Mouse (Mus musculus) limb, embryonic 14.5 days (tissue): ENCODE results near the gene Fermt3. TPM values are rescaled to one million over a fixed set of nuclear protein-coding genes. Genes with fewer than 3 reads are reported as not detected.
A peak's percentile ranks its signal among the peaks of the same experiment; 100 is the strongest.

Experiments
- ATAC-seq: fragments of 200-750 bp; cut with Nextera tagmentation; 2 replicates; pipeline ENCODE4 v1.8.0; 2017; ENCODE audit warnings: low read depth, moderate number of reproducible peaks, moderate TSS enrichment; ENCODE audit not compliant: low FRiP score
- DNase-seq: peaks from one replicate; pipeline ENCODE4 v3.0.0-alpha.2; 2015; ENCODE audit warnings: low spot score
- H3K27ac ChIP-seq: fragments of 300-500 bp; sonication (generic); replicated peaks from 2 replicates; pipeline ENCODE4 v1.5.1; 2014; ENCODE audit warnings: low read depth, mild to moderate bottlenecking, low read length, moderate library complexity, mixed read lengths
- H3K27me3 ChIP-seq: fragments of 300-500 bp; sonication (generic); 2 replicates; pipeline ENCODE4 v1.6.1; 2014; ENCODE audit warnings: low read length, mixed read lengths; ENCODE audit not compliant: control insufficient read depth, insufficient read depth
- H3K36me3 ChIP-seq: fragments of 300-500 bp; sonication (generic); 2 replicates; pipeline ENCODE4 v1.6.1; 2014; ENCODE audit warnings: mild to moderate bottlenecking, low read length, moderate library complexity, mixed read lengths; ENCODE audit not compliant: control insufficient read depth, insufficient read depth
- H3K4me1 ChIP-seq: fragments of 300-500 bp; sonication (generic); 2 replicates; pipeline ENCODE4 v1.6.1; 2014; ENCODE audit warnings: antibody characterized with exemption, low read length, mixed read lengths; ENCODE audit not compliant: control insufficient read depth, insufficient read depth
- H3K4me2 ChIP-seq: fragments of 300-500 bp; sonication (generic); replicated peaks from 2 replicates; pipeline ENCODE4 v1.6.1; 2014; ENCODE audit warnings: low read depth, mild to moderate bottlenecking, low read length, moderate library complexity; ENCODE audit not compliant: severe bottlenecking
- H3K4me3 ChIP-seq: fragments of 300-500 bp; sonication (generic); replicated peaks from 2 replicates; pipeline ENCODE4 v1.5.1; 2014; ENCODE audit warnings: low read length
- H3K9ac ChIP-seq: fragments of 300-500 bp; sonication (generic); 2 replicates; pipeline ENCODE4 v1.6.1; 2014; ENCODE audit warnings: mild to moderate bottlenecking, low read depth, low read length, moderate library complexity; ENCODE audit not compliant: severe bottlenecking
- H3K9me3 ChIP-seq: fragments of 300-500 bp; sonication (generic); 2 replicates; pipeline ENCODE4 v1.6.1; 2016; ENCODE audit warnings: low read length; ENCODE audit not compliant: control insufficient read depth
- POLR2A ChIP-seq: fragments of 200-500 bp; IDR thresholded peaks from 2 replicates; pipeline ENCODE4 v1.8.0; 2012; ENCODE audit warnings: inconsistent platforms, mild to moderate bottlenecking, moderate library complexity, borderline replicate concordance; ENCODE audit not compliant: insufficient read depth, insufficient read length; ENCODE audit errors: extremely low read depth
- WGBS: fragments of 180-500 bp; shearing (Covaris S2); extraction: QIAGEN DNeasy Blood & Tissue Kit; methylation state at CpG from one replicate; pipeline ENCODE4 v1.1.7; 2014; 5-methylcytosine and 5-hydroxymethylcytosine counted together
- polyA plus RNA-seq, 2 experiments: library from polyadenylated mRNA; depleted of rRNA in 1 of 2; stranded (reverse) in 1 of 2; unstranded in 1 of 2; fragments of >200 nt; fragmentation: Nextera tagmentation in 1 of 2; extraction: Ambion mirVana in 1 of 2; gene quantifications; 2 replicates each; pipeline versions ENCODE4 v1.2.1 to v1.2.3; 2012 to 2014

The Fermt3 gene
- polyA plus RNA-seq, 2 experiments: 10.1 to 10.2 TPM

DNA sequence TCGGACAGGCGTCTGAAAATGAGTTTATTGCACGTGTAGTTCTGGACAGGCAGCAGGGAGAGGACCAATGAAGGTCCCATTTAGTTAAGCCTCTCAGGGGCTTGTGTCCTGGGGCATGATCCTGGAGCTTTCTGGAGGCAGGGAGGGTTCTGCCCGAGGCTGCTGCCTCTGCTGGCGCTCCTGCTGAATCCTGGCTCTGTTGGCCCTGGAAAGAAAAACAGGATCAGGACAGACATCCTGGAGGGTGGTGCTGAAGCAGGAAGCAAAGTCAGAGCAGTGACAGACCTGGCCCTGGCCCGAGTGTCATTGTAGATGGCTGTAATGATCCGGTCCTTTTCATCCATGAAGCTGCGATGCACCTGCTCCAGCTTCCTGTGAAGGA, 31.4 kb downstream of the Fermt3 start:
- DNase-seq (no peak), ATAC-seq (no peak; the same call in 1 of the 2 replicates)
- no peak for TF ChIP-seq POLR2A
- H3K9me3 ChIP-seq: no peaks in the 10 kb centered on the region
- peaks cover 22% of the 10 kb centered on the region for H3K36me3 ChIP-seq
- H3K27ac ChIP-seq: peak overlapping the region; percentile 79; the same call in 1 of the 2 replicates
- no peaks in the 10 kb centered on the region for H3K27me3 ChIP-seq
- whole genome bisulfite sequencing: 9% methylated on average over 8 of the region's 8 CpGs
- peak overlapping the region; percentile 82 for H3K4me3 ChIP-seq
- peak overlapping the region; percentile 83 for H3K4me2 ChIP-seq
- H3K9ac ChIP-seq: peak overlapping the region; percentile 88
- H3K4me1 ChIP-seq: peaks cover 19% of the 10 kb centered on the region

- peak within 1 kb of the TSS; percentile 83 for H3K4me2 ChIP-seq
- peaks cover 17% of the 10 kb centered on the region for H3K4me1 ChIP-seq
- peak within 1 kb of the TSS; percentile 82 for H3K4me3 ChIP-seq
- DNase-seq: peak; percentile 47
- no peak for TF ChIP-seq POLR2A
- ATAC-seq: peak; percentile 64
- no peaks in the 10 kb centered on the region for H3K9me3 ChIP-seq
- under 1% methylated on average over 34 of the region's 85 CpGs for WGBS
- H3K27me3 ChIP-seq: no peaks in the 10 kb centered on the region
- peaks cover 28% of the 10 kb centered on the region for H3K36me3 ChIP-seq
- peak within 1 kb of the TSS; percentile 79 for H3K27ac ChIP-seq
- H3K9ac ChIP-seq: peak within 1 kb of the TSS; percentile 88
Measured at GRCm38 (mm10) chr19:6987061-6987903, 32.0 kb downstream of the Fermt3 start, which contains the start of gene Vegfb. Vegfb (minus strand) TSS chr19:6987651.

- 79% methylated on average over 10 of the region's 10 CpGs for WGBS
- Histone ChIP-seq H3K9ac (peak overlapping the region; percentile 88; the same call in 1 of the 2 replicates), H3K36me3 (peaks cover 31% of the 10 kb centered on the region), H3K4me1 (peaks cover 15% of the 10 kb centered on the region), H3K27me3 (no peaks in the 10 kb centered on the region), H3K9me3 (no peaks in the 10 kb centered on the region), H3K4me2 (peak overlapping the region; percentile 83), H3K27ac (no peak overlapping the region), H3K4me3 (peak overlapping the region; percentile 82)
- no peak for TF ChIP-seq POLR2A
- no peak for DNase-seq
- no peak for ATAC-seq
Measured at GRCm38 (mm10) chr19:6985951-6986708, 33.1 kb downstream of the Fermt3 start.

- no peak overlapping the region for H3K9ac ChIP-seq
Measured at GRCm38 (mm10) chr19:6985300-6985699, 34.0 kb downstream of the Fermt3 start.

GRCm38 (mm10) chr19:6983621-6984020, 35.6 kb downstream of the Fermt3 start:
- Histone ChIP-seq H3K36me3 (peaks cover 31% of the 10 kb centered on the region), H3K27me3 (no peaks in the 10 kb centered on the region), H3K9me3 (no peaks in the 10 kb centered on the region), H3K27ac (no peak overlapping the region), H3K9ac (no peak overlapping the region), H3K4me2 (no peak overlapping the region), H3K4me1 (peaks cover 24% of the 10 kb centered on the region), H3K4me3 (no peak overlapping the region)
- DNase-seq (no peak), ATAC-seq (no peak)
- 99% methylated on average over 5 of the region's 5 CpGs for WGBS
- no peak for TF ChIP-seq POLR2A

More at GRCm38 (mm10) chr19:6985300-6985699, 34.0 kb downstream of the Fermt3 start:
- Histone ChIP-seq H3K36me3 (peaks cover 31% of the 10 kb centered on the region), H3K4me1 (peaks cover 17% of the 10 kb centered on the region), H3K27me3 (no peaks in the 10 kb centered on the region), H3K27ac (no peak overlapping the region), H3K4me3 (no peak overlapping the region), H3K4me2 (no peak overlapping the region), H3K9me3 (no peaks in the 10 kb centered on the region)
- 79% methylated on average over 19 of the region's 19 CpGs for WGBS
- DNase-seq: no peak
- no peak for TF ChIP-seq POLR2A
- no peak for ATAC-seq
